Mouse (Mus musculus) embryo, embryonic 11 days (tissue): ENCODE measurements around the gene Dgki.

Experiments
- DNase-seq: peaks from one replicate; pipeline ENCODE4 v3.0.0-alpha.2; 2015

The Dgki gene

DNA sequence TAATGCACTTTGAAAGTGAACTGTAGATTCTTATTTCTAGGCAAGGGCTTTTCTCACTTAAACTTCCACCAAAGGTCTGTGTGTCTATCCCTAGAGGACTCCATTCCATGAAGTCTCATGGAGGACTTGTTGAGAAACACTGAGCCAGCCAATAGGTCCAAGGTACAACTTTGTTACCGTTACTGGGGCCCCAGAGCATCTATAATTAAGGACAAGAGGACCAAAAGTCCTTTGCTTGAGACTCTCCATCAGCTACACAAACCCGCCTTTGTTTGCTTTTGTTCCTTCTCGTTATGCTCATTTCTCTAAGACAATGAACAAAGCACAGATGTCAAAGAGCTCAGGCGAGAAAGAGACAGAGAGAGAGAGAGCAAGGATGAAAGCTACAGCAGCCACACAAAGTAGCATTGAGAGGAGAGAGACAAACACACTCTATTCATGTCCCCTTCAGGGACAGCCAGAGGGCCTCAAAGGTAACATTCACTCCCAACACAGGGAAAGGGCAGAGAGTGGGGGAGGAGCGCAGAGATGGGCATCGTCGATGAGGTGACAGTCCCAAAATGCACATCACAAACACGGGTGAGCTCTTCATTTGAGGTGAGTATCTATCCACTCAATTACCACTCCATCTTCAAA, 396.7 kb downstream of the Dgki start:
- DNase-seq, result no peak

DNA sequence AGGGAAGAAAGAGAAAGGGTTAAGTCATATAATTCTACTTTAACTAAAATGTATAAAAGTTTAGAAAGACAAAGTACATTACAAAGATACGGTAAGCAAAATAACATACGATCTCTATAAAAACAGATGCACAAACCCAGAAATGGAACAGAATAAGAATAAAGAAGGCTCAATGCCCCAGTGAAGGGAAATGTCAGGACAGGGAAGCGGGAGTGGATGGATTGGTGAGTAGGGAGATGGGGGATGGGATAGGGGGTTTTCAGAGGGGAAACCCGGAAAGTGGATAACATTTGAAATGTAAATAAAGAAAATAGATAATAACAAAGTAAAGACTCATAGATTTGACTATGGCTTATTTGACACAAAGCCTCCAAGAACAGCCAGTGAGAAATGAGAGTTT, 400.1 kb downstream of the Dgki start:
- DNase-seq, result no peak

GRCm38 (mm10) chr6:36898412-36898811, 401.6 kb downstream of the Dgki start:
- DNase-seq, result no peak

DNA sequence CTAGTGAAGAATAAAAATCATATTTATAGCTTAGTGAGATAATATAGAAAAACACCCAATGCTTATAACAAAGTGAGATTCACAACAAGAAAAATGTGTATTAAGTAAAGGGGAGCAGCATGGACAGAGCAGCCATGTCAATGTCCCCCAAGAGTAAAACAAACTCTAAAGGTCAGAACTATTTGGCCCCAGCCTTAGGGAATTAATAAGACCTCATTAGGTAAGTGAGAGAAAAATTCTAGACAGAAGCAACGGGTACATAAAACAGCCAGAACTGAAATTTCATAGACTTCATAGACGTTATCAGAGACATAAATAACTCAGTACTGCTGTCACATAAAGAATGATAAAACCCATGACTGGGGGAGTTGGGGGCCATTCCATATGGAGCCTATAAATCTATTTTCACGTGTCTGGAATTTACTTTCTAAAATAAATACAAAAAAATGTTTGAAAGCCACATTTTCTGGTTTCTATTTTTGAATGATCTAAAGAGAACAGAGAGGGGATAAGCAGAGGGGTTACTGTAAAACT, 402.3 kb downstream of the Dgki start:
- peak; percentile 19 for DNase-seq

GRCm38 (mm10) chr6:36896656-36897055, 403.3 kb downstream of the Dgki start:
- DNase-seq, result peak; percentile 34

DNA sequence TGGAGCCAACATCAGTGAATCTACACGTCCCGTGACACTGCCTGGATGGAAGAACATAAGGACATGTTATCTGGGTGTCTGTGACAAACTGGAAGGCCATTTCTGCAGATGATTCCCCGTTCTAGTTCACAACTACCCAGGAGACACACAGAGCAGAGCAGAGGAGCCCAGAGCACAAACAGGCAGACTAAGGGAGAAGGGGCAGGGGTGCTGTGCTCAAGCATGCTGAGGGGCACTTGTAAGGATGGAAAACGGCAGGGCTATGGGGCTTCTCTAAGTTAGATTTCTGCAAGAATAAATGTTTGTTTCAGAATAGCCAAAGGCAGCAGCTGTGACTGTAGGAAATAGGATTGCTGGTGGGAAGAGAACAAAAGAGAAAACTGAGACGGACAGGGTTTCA, 408.2 kb downstream of the Dgki start:
- no peak for DNase-seq

DNA sequence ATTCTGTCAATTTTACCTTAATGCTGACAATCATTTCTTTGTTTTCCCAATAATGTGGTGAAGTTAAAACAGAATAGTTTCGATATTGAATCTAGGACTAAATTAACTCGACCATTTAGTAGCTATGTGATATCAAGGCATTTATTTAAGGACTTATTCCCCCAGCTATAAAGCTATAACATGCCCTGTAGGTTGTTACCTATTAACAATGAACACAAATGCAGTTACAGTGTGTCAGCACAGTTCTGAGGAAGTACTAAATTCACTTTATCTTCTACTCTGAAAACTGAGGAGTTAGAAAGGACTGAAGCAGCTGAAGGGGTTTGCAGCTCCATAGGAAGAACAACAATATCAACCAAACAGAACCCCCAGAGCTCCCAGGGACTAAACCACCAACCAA, 409.2 kb downstream of the Dgki start:
- no peak for DNase-seq

- DNase-seq, result peak; percentile 88
Observed at GRCm38 (mm10) chr6:36890296-36890695, 409.7 kb downstream of the Dgki start.

GRCm38 (mm10) chr6:36881309-36881708, 418.7 kb downstream of the Dgki start:
- no peak for DNase-seq

DNA sequence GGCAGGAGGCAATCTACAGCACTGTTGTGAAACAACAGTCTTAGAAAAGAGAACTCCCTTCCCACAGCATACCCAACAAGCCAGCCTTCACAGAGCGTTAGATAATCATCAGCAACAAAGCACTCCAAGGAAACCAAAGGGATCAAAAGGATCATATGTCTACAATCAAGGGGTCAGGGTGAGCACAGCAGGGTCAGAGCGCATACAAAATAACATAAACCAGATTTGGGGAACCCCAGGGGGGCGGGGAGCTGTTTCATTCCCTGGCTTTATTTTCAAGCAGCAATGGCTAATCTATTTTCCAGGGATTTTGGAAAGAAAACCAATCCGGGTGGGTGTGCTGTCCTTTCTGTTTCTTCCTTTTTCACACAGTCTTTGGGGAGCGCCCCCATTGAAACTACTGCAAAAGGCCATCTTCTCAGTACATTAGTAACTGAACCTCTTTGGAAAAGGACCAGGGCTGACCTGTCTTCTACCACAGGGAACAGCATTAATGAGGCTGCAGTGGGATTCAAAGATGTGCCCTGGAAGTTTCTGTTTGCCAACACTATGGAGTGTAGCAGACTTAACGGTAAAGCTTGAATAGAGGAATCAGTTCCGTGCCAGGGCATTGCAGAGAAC, 419.2 kb downstream of the Dgki start:
- DNase-seq, result peak; percentile 83

DNA sequence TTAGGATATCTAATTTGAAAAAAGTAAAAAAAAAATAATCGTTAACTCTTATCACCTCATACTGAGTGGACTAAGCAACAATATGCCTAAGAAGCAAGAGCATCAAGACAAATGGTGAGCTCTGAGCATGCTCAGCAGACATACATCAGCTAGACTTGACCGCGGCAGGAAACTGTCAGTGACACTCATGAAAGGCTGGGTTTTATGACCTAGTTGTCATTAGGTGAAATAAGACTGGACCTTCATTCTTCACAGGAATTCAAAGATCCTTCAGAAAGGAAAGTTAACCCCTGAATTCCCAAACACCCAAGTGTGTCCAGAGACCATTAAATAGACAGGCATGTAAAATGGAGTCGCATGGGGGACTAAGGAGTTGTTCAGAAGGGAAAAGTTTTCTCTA, 422.6 kb downstream of the Dgki start:
- DNase-seq, result peak; percentile 62

- DNase-seq, result peak; percentile 16
Observed at GRCm38 (mm10) chr6:36876426-36876825, 423.6 kb downstream of the Dgki start.

DNA sequence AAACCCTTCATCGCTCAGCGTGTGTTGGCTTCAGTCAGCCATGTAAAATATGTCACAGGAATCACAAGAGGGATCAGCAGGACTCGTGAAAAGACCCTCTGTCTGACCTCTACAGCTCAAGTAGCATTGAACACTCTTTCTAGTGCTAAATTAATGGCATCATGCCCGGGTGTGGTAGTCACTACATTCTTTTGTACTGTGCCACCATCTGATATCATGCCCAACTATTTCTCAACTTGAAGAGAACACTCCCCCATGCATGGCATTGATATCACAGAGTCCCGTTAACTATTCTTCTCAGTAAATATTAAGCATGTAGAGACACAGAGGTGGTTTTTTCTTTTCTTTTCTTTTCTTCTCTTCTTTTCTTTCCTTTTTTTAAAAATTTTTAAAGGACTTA, 424.1 kb downstream of the Dgki start:
- DNase-seq, result no peak

- DNase-seq, result no peak
Observed at GRCm38 (mm10) chr6:36872876-36873275, 427.1 kb downstream of the Dgki start.

GRCm38 (mm10) chr6:36868217-36868616, 431.8 kb downstream of the Dgki start:
- DNase-seq, result no peak

DNA sequence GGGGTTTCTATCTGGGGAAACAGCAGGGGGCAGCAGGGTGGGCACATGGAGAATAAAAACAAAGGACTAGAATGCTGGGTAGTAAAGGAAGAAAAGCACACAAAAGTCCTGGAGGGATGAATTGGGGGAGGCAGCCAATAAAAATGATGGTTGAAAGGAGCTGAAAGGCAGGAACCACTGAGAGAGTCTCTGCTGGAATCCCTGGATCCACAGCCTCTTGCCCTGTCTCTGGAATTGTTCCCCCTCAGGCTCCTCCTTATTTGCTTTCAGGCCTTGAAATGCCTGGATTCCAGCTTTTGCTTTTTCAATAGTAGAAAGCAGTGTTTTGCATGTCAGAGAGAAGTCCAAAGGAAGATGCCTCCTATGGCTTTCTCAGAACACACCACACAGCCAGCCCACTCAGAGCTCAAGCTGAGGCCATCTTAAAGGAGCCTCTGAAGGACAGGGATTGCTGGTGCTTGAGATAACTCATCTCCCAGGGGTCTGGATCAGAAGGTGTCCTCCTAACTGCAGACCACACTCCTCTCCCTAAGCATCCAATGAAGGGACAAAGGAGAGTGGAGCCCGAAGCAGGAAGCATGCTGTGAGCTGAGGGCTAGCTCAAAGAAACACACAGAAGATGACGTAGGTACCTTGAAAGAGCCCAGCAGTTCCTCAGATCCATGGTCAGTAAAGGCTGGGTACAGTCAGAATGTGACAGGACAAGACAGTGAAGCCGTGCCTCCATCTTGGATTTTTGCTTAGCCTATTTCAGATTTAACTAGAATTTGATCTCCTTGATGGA, 441.5 kb downstream of the Dgki start:
- peak; percentile 65 for DNase-seq

GRCm38 (mm10) chr6:36857627-36858257, 442.2 kb downstream of the Dgki start:
- peak; percentile 70 for DNase-seq

DNA sequence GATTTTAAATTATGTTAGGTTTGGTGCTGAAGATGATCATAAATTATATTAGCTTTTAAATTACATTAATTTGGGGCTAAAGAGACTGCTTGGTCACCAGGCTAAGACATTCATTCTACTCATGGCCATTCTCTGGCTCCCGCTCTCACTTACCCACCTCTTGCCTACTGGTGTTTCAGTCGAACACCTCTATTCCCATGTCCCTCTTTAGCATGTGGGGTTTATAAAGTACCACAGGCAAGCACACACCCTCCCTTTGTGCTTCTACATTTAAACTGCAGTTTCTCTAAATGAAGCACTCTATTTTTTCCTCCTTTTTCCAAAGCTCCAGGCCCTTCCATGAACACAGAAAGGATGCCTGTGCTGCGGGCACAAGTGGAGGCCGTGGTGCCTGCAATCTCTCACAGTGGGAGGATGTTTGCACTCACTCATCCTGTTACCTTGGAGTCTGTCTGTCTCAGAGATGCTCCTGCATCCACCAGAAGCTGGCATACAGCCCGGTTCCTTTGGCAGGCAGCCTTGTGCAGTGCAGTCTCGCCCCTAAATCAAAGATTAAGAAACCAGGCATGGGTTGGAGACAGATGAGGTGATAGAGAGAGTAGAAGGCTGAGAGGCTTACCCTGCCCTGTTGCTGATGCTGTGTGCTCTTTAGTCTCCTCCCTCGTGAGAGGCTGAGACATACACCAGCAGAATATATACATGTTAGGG, 449.4 kb downstream of the Dgki start:
- DNase-seq, result no peak

- no peak for DNase-seq
Observed at GRCm38 (mm10) chr6:36845288-36845687, 454.7 kb downstream of the Dgki start.

DNA sequence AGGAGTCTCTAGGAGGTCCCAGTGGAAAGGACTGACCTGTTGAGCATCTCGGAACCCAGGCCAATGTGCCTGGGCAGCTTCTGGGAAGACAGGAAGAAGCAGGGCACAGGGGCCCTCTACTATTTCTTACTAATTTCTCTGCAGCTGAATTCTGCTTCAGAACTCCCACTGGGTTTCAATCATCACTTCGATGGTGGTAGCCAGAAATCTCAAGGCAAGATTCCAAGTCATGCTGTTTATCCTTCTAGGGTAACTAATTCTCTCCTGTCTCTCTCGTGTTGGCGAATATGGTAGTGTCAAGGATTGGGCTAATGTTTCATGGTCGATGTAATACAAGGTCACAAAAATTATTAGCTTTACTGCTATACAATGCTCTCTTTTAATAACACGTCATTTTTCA, 455.7 kb downstream of the Dgki start:
- DNase-seq, result no peak

DNA sequence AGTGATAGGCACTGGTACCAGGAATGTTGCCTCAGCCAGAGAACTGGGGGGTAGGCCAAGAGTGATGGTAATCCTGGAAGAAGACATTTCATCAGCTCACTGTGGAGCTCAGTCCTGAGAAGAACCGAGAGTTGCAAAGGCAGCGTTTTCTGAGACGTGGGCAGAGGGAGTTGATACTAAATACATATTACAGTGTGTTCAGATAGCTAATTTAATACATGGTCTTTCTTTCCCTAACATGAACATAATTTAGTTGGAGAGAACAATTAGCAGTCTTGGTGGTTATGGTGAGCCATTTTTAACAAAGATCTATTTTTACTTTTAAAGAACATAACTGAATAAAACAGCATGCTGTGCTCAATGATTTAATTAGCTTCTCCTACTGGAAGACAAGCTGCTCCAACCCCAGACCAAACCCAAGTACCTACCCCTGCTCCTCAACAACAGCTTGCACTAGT, 456.9 kb downstream of the Dgki start:
- DNase-seq, result no peak

- DNase-seq, result peak; percentile 51
Observed at GRCm38 (mm10) chr6:36842101-36842922, 457.7 kb downstream of the Dgki start.
